Mouse (Mus musculus) hindbrain, postnatal 0 days (tissue): ENCODE measurements at regions not wholly inside any gene's neighbourhood (a gene's known extent, or its start where the extent isn't known, plus 50 kb on each side); places are given as distances from the start of the nearest gene placed in this dataset.

Source experiments
- ATAC-seq: fragments of 200-750 bp; cut with Nextera tagmentation; 2 replicates; pipeline ENCODE4 v1.8.0; 2017; ENCODE audit warnings: mild to moderate bottlenecking, moderate TSS enrichment, moderate library complexity
- DNase-seq: peaks from one replicate; pipeline ENCODE4 v3.0.0-alpha.2; 2015; ENCODE audit warnings: low spot score
- H3K27ac ChIP-seq: fragments of 300-500 bp; sonication (generic); 2 replicates; pipeline ENCODE4 v1.5.1; 2014; ENCODE audit warnings: mild to moderate bottlenecking
- H3K27me3 ChIP-seq: fragments of 300-500 bp; sonication (generic); 2 replicates; pipeline ENCODE4 v1.6.1; 2014; ENCODE audit warnings: low read length, mixed read lengths; ENCODE audit not compliant: insufficient read depth
- H3K36me3 ChIP-seq: fragments of 300-500 bp; sonication (generic); 2 replicates; pipeline ENCODE4 v1.6.1; 2014; ENCODE audit warnings: low read length, mixed read lengths; ENCODE audit not compliant: insufficient read depth
- H3K4me1 ChIP-seq: fragments of 300-500 bp; sonication (generic); 2 replicates; pipeline ENCODE4 v1.6.1; 2014; ENCODE audit warnings: antibody characterized with exemption, low read length, mixed read lengths; ENCODE audit not compliant: insufficient read depth
- H3K4me2 ChIP-seq: fragments of 300-500 bp; sonication (generic); 2 replicates; pipeline ENCODE4 v1.6.1; 2014; ENCODE audit warnings: low read depth, mild to moderate bottlenecking, low read length, moderate library complexity, mixed read lengths
- H3K4me3 ChIP-seq: fragments of 300-500 bp; sonication (generic); 2 replicates; pipeline ENCODE4 v1.5.1; 2014; ENCODE audit warnings: low read length
- H3K9ac ChIP-seq: fragments of 300-500 bp; sonication (generic); replicated peaks from 2 replicates; pipeline ENCODE4 v1.6.1; 2014; ENCODE audit warnings: mild to moderate bottlenecking, low read length, moderate library complexity, mixed read lengths
- H3K9me3 ChIP-seq: fragments of 300-500 bp; sonication (generic); 2 replicates; pipeline ENCODE4 v1.6.1; 2016; ENCODE audit warnings: low read length, mixed read lengths
- CTCF ChIP-seq: IDR thresholded peaks from 2 replicates; pipeline ENCODE4 v1.5.1; 2016; ENCODE audit warnings: antibody characterized with exemption, control low read depth, low read depth
- WGBS: fragments of 180-500 bp; shearing (Covaris S2); extraction: QIAGEN DNeasy Blood & Tissue Kit; methylation state at CpG from one replicate; pipeline ENCODE4 v1.1.7; 2014; 5-methylcytosine and 5-hydroxymethylcytosine counted together

DNA sequence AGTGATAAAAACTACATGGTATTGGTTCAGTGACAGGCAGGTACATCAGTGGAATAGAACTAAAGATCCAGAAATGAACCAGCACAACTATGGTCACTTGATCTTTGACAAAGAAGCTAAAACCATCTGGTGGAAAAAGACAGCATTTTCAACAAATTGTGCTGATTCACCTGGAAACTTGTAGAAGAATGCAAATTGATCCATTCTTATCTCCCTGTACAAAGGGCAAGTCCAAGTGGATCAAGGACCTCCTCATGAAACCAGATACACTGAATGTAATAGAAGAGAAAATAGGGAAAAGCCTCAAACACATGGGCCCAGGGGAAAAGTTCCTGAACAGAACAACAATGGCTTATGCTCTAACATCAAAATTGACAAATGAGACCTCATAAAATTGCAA, 194.8 kb upstream of the Mgat4c start:
- no peak for DNase-seq
- Histone ChIP-seq H3K4me3 (no peak overlapping the region), H3K4me2 (no peak overlapping the region), H3K9me3 (no peaks in the 10 kb centered on the region), H3K27ac (no peak overlapping the region), H3K36me3 (no peaks in the 10 kb centered on the region), H3K9ac (no peak overlapping the region), H3K27me3 (no peaks in the 10 kb centered on the region), H3K4me1 (no peaks in the 10 kb centered on the region)
- no peak for TF ChIP-seq CTCF
- ATAC-seq = no peak

DNA sequence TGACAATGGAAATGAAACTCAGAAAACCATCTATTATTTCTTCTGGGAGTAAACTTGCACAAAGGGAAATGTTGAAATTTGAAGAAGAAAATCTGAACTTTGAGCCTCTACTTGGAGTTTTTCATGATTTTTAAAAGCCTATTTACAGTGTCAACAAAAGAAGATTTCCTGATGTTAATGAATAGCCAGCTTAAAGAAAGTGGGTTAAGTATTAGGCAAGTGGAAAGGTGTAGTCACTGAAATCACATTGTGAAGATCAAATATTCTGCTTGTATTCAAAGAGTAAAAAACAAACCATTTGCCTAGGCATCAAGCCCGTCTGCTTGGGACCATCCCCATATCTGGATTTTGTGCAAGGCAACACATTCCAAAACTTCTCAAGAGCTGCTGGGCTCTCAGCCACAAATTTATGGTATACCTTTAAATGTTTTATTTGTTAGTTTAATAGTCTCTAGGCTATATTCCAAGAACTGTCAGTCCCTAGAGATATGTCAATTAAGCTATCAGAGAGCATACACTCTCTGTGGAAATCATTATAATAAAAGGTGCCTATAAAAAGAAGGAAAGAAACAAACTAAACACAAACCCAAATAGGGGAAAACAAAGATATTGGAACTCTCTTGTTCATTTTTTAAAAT, 190.8 kb upstream of the Mgat4c start:
- Histone ChIP-seq H3K27me3 (no peaks in the 10 kb centered on the region), H3K27ac (no peak overlapping the region), H3K4me2 (no peak overlapping the region), H3K4me3 (no peak overlapping the region), H3K36me3 (no peaks in the 10 kb centered on the region), H3K4me1 (no peaks in the 10 kb centered on the region), H3K9me3 (no peaks in the 10 kb centered on the region), H3K9ac (no peak overlapping the region)
- DNase-seq (no peak), ATAC-seq (no peak)
- WGBS = 48% methylated on average over 1 of the region's 1 CpGs
- TF ChIP-seq CTCF = no peak

DNA sequence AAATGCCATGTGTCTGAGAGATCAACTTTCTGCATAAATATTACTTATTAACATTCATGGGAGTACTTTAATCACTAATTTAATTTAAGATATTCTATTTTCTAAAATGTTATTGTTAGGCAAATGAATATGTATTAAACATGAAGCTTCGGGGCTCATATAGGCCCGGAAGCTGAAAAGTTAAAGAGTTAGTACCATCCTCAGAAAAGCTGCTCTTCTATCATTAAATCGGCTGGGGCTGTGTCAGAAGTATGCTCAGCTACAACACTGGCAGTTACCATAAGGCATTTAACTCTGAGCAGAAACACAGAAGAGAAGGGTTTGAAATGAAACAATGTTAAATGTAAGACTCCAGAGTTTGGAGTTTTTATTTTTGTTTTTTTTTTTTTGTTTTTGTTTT, 166.2 kb upstream of the Mgat4c start:
- Histone ChIP-seq H3K27me3 (no peaks in the 10 kb centered on the region), H3K4me1 (no peaks in the 10 kb centered on the region), H3K4me3 (no peak overlapping the region), H3K36me3 (no peaks in the 10 kb centered on the region), H3K9ac (no peak overlapping the region), H3K27ac (no peak overlapping the region), H3K9me3 (no peaks in the 10 kb centered on the region), H3K4me2 (no peak overlapping the region)
- 56% methylated on average over 3 of the region's 3 CpGs for WGBS
- ATAC-seq = no peak
- DNase-seq = no peak
- TF ChIP-seq CTCF = no peak

DNA sequence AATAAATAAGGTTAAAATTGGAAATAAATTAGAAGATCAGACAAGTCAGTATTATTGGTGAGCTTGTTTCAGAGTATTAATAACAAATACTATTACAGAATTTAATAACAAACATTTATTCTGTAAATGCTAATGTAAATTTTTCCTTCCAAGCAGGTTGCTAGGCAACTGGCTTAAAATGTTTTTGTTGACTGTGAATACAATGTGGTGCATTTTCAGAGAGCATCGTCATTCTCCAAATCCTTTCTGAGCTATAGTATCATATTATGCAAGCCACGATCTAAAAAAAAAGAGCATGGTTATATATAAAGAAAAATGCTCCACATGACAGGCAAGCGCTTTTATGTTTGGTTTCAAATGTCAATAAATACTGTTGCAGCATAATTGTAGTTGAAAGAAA, 164.4 kb upstream of the Mgat4c start:
- Histone ChIP-seq H3K4me2 (no peak overlapping the region), H3K36me3 (no peaks in the 10 kb centered on the region), H3K9me3 (no peaks in the 10 kb centered on the region), H3K9ac (no peak overlapping the region), H3K27me3 (no peaks in the 10 kb centered on the region), H3K4me1 (no peaks in the 10 kb centered on the region), H3K27ac (no peak overlapping the region), H3K4me3 (no peak overlapping the region)
- TF ChIP-seq CTCF = no peak
- peak; percentile 67 for DNase-seq
- WGBS = 25% methylated on average over 3 of the region's 3 CpGs
- no peak for ATAC-seq

DNA sequence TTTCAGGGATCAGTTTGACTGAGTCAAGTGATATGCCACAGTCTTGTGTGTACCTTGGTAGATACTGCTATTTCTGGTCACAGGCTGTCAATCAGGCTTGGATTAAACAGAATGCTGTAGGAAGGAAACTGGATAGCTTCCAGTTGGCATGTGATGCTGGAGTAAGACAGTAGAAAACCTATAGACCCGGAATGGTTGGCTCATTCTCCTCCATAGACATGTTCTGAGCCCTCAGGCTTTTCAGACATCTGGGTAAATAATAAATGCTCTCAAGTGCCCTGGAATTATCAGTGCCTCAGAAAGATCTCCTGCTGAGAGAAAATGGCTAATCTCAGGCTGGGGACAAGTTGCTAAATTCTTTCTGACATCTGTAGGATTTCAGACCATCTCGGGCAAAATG, 149.0 kb upstream of the Mgat4c start:
- no peak overlapping the region for H3K4me3 ChIP-seq
- no peak overlapping the region for H3K9ac ChIP-seq
- no peaks in the 10 kb centered on the region for H3K36me3 ChIP-seq
- ATAC-seq (0 out of 2 replicates have a peak, but pooled peaks have one; percentile 12), DNase-seq (peak; percentile 53)
- no peaks in the 10 kb centered on the region for H3K4me1 ChIP-seq
- H3K27me3 ChIP-seq = no peaks in the 10 kb centered on the region
- H3K9me3 ChIP-seq = no peaks in the 10 kb centered on the region
- TF ChIP-seq CTCF = no peak
- H3K27ac ChIP-seq = no peak overlapping the region
- WGBS = 34% methylated on average over 2 of the region's 2 CpGs
- no peak overlapping the region for H3K4me2 ChIP-seq

DNA sequence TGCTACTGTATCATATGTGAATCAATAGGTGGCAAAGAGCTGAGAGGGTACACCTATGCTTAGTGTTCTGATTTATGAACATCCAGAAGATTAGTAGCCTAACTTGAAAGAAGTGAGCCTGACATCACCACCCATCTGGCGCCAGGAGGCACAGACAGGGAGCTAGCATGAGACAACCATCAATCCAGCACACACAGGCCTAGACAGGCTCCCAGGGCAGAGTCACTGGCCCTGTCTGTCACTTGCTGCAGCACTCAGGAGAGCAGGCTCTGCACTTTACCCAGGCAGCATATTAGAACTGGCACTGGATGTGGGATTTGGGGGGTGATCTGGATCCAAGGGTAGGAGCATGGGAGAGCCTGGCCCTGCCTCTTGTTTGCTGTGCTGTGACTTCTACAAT, 137.1 kb upstream of the Mgat4c start:
- Histone ChIP-seq H3K27me3 (no peaks in the 10 kb centered on the region), H3K9me3 (no peaks in the 10 kb centered on the region), H3K36me3 (no peaks in the 10 kb centered on the region), H3K4me2 (no peak overlapping the region), H3K27ac (no peak overlapping the region), H3K4me3 (no peak overlapping the region), H3K9ac (no peak overlapping the region), H3K4me1 (no peaks in the 10 kb centered on the region)
- ATAC-seq (no peak), DNase-seq (no peak)
- WGBS = 41% methylated on average over 1 of the region's 1 CpGs
- no peak for TF ChIP-seq CTCF

DNA sequence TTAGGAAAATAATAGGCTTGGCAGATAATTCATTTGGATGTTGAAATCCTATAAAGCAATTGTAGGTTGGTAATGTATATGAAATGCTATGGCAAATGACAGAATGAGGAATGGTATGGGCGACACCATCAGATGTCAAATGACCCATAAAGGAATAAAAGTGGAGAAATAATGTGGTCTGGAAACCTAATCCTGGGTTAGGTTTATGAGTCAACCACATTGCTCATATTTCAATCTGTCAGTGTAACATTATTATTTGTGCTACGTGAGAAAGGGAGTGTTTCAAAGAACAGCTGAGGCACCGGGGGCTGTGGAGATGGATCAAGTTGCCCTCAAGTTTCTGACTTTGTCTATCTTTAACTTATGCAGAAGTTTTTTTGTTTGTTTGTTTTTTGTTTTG, 130.6 kb upstream of the Mgat4c start:
- DNase-seq (no peak), ATAC-seq (no peak)
- no peaks in the 10 kb centered on the region for H3K9me3 ChIP-seq
- H3K4me3 ChIP-seq = no peak overlapping the region
- WGBS = 80% methylated on average over 3 of the region's 3 CpGs
- H3K4me1 ChIP-seq = no peaks in the 10 kb centered on the region
- TF ChIP-seq CTCF = no peak
- H3K27ac ChIP-seq = no peak overlapping the region
- H3K9ac ChIP-seq = no peak overlapping the region
- H3K36me3 ChIP-seq = no peaks in the 10 kb centered on the region
- no peaks in the 10 kb centered on the region for H3K27me3 ChIP-seq
- no peak overlapping the region for H3K4me2 ChIP-seq
